Mouse (Mus musculus) limb, embryonic 13.5 days (tissue): ENCODE results near the gene Nudcd3. TPM values are rescaled to one million over a fixed set of nuclear protein-coding genes. Genes with fewer than 3 reads are reported as not detected.

ENCODE experiments used
- ATAC-seq: fragments of 200-750 bp; cut with Nextera tagmentation; 2 replicates; pipeline ENCODE4 v1.8.0; 2017; ENCODE audit warnings: low read depth, moderate number of reproducible peaks, moderate TSS enrichment; ENCODE audit not compliant: low FRiP score
- H3K27ac ChIP-seq: fragments of 300-500 bp; sonication (generic); 2 replicates; pipeline ENCODE4 v1.5.1; 2015; ENCODE audit warnings: inconsistent platforms, mild to moderate bottlenecking, moderate library complexity
- H3K27me3 ChIP-seq: fragments of 300-500 bp; sonication (generic); 2 replicates; pipeline ENCODE4 v1.6.1; 2015; ENCODE audit warnings: mild to moderate bottlenecking, inconsistent platforms
- H3K36me3 ChIP-seq: fragments of 300-500 bp; sonication (generic); 2 replicates; pipeline ENCODE4 v1.6.1; 2015; ENCODE audit warnings: inconsistent platforms, mild to moderate bottlenecking, moderate library complexity
- H3K4me1 ChIP-seq: fragments of 300-500 bp; sonication (generic); 2 replicates; pipeline ENCODE4 v1.6.1; 2015; ENCODE audit warnings: inconsistent platforms
- H3K4me2 ChIP-seq: fragments of 300-500 bp; sonication (generic); replicated peaks from 2 replicates; pipeline ENCODE4 v1.6.1; 2015; ENCODE audit warnings: inconsistent platforms, mild to moderate bottlenecking, moderate library complexity
- H3K4me3 ChIP-seq: fragments of 300-500 bp; sonication (generic); 2 replicates; pipeline ENCODE4 v1.5.1; 2015; ENCODE audit warnings: moderate library complexity, mild to moderate bottlenecking, inconsistent platforms
- H3K9ac ChIP-seq: fragments of 300-500 bp; sonication (generic); 2 replicates; pipeline ENCODE4 v1.6.1; 2015; ENCODE audit warnings: mild to moderate bottlenecking, inconsistent platforms
- H3K9me3 ChIP-seq: fragments of 300-500 bp; sonication (generic); 2 replicates; pipeline ENCODE4 v1.6.1; 2016; ENCODE audit warnings: inconsistent platforms
- WGBS: fragments of 180-500 bp; shearing (Covaris S2); methylation state at CpG from one replicate; pipeline ENCODE4 v1.1.7; 2015; 5-methylcytosine and 5-hydroxymethylcytosine counted together
- polyA plus RNA-seq: library from polyadenylated mRNA; unstranded; fragments of >200 nt; fragmentation: Nextera tagmentation; extraction: Ambion mirVana; gene quantifications from 2 replicates; pipeline ENCODE4 v1.2.1, GENCODE M21; 2015

Gene Nudcd3
- polyA plus RNA-seq, 1 experiment from 2014 or later: 44.0 TPM

- no peaks in the 10 kb centered on the region for H3K36me3 ChIP-seq
- 66% methylated on average over 1 of the region's 1 CpGs for WGBS
- no peak overlapping the region for H3K4me2 ChIP-seq
- H3K9me3 ChIP-seq: no peaks in the 10 kb centered on the region
- no peaks in the 10 kb centered on the region for H3K27me3 ChIP-seq
- H3K4me1 ChIP-seq: peaks cover 24% of the 10 kb centered on the region
- H3K4me3 ChIP-seq: no peak overlapping the region
- H3K27ac ChIP-seq: no peak overlapping the region
- no peak for ATAC-seq
- no peak overlapping the region for H3K9ac ChIP-seq
Observed at GRCm38 (mm10) chr11:6175506-6175905, 24.7 kb downstream of the Nudcd3 start.

DNA sequence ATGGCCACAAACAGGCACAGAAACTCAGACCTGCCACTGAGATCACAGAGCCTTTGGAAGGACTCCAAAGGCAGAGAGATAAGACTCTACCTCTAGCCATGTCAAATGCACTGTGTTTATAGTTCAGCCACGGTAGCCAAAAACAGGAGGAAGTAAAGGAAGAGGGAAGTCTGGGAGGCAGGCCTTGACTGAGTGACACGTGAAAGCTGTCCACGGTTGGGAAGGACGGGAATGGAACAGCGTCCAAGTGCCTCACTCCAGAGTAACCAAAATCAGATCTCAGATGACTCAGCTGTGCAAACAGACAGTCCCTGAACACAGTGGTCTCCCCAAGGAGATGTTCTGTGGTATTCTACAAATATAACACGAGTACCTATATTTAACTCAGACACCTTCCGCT, 25.5 kb downstream of the Nudcd3 start:
- Histone ChIP-seq H3K36me3 (no peaks in the 10 kb centered on the region), H3K4me1 (peaks cover 26% of the 10 kb centered on the region), H3K27me3 (no peaks in the 10 kb centered on the region), H3K4me3 (no peak overlapping the region), H3K27ac (no peak overlapping the region), H3K9ac (no peak overlapping the region), H3K4me2 (no peak overlapping the region), H3K9me3 (no peaks in the 10 kb centered on the region)
- 76% methylated on average over 7 of the region's 7 CpGs for WGBS
- no peak for ATAC-seq

- Histone ChIP-seq H3K4me1 (0 out of 2 replicates have a peak, but pooled peaks cover 3% of the 10 kb centered on the region), H3K4me2 (no peak overlapping the region), H3K36me3 (peaks cover 3% of the 10 kb centered on the region; the same call in 1 of the 2 replicates), H3K4me3 (no peak overlapping the region), H3K27me3 (no peaks in the 10 kb centered on the region), H3K9ac (no peak overlapping the region), H3K9me3 (no peaks in the 10 kb centered on the region), H3K27ac (no peak overlapping the region)
- WGBS: 77% methylated on average over 2 of the region's 2 CpGs
- ATAC-seq: no peak
Observed at GRCm38 (mm10) chr11:6169041-6169663, 31.1 kb downstream of the Nudcd3 start.

GRCm38 (mm10) chr11:6166351-6166750, 33.9 kb downstream of the Nudcd3 start:
- Histone ChIP-seq H3K9me3 (no peaks in the 10 kb centered on the region), H3K9ac (no peak overlapping the region), H3K27ac (no peak overlapping the region), H3K4me1 (0 out of 2 replicates have a peak, but pooled peaks cover 3% of the 10 kb centered on the region), H3K4me2 (no peak overlapping the region), H3K36me3 (peaks cover 3% of the 10 kb centered on the region; the same call in 1 of the 2 replicates), H3K4me3 (no peak overlapping the region), H3K27me3 (no peaks in the 10 kb centered on the region)
- WGBS: 94% methylated on average over 12 of the region's 12 CpGs
- ATAC-seq: no peak

DNA sequence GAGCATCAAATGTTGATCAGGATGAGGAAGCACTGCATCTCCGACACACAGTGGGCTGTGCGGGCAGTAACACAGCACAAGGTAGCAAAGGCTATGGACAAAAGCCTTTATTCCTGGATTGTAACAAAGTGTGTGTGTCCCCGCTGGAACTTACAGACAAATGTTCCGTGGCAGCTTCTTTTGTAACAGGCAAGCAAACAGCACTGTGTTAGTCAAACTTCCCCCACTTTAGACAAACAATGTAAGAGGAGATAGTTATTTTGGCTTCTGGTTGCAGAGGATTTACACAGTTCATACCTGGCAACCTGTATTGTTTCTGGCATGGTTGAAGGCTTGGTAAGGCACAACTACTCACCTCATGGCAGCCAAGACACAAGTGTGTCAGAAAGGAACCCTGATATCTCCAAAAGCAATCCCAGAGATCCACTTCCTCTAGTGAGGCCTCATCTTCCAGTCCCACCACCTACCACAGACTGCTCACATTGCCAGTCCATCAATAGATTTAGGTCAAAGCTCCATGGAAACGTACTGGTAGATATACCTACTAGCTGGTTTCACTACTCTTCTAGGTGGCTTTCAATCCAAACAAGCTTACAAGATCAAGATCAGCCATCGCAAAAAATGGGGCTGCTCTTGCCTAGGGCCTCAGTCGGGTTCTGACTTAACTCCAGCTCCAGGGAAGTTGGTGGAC, 34.7 kb downstream of the Nudcd3 start:
- 91% methylated on average over 7 of the region's 7 CpGs for WGBS
- no peak overlapping the region for H3K4me2 ChIP-seq
- ATAC-seq: no peak
- 0 out of 2 replicates have a peak, but pooled peaks cover 3% of the 10 kb centered on the region for H3K4me1 ChIP-seq
- no peak overlapping the region for H3K27ac ChIP-seq
- H3K4me3 ChIP-seq: no peak overlapping the region
- no peaks in the 10 kb centered on the region for H3K27me3 ChIP-seq
- no peaks in the 10 kb centered on the region for H3K9me3 ChIP-seq
- H3K36me3 ChIP-seq: peaks cover 3% of the 10 kb centered on the region; the same call in 1 of the 2 replicates
- no peak overlapping the region for H3K9ac ChIP-seq

DNA sequence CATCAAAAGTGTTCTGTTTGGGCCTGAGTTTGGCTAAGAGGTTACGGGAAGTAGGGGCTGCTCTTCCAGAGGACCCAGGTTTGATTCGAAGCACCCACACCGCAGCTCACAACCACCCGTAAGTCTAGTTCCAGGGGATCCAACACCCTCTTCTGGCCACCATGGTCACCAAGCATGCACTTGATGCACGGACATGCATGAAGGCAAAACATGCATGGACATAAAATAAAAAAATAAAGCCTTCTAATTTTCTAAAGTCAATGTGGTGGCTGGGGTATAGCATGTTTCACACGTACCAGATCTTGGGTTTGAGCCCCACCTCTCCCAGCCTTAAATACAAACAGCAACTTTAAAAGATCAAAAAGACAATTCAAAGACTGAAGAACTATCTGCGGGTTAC, 35.4 kb downstream of the Nudcd3 start:
- Histone ChIP-seq H3K36me3 (peaks cover 3% of the 10 kb centered on the region; the same call in 1 of the 2 replicates), H3K9me3 (no peaks in the 10 kb centered on the region), H3K9ac (no peak overlapping the region), H3K4me1 (no peaks in the 10 kb centered on the region), H3K27me3 (no peaks in the 10 kb centered on the region), H3K27ac (no peak overlapping the region), H3K4me2 (no peak overlapping the region), H3K4me3 (no peak overlapping the region)
- no peak for ATAC-seq
- WGBS: 94% methylated on average over 7 of the region's 7 CpGs

GRCm38 (mm10) chr11:6163706-6164105, 36.5 kb downstream of the Nudcd3 start:
- Histone ChIP-seq H3K36me3 (peaks cover 3% of the 10 kb centered on the region; the same call in 1 of the 2 replicates), H3K9ac (no peak overlapping the region), H3K27me3 (no peaks in the 10 kb centered on the region), H3K9me3 (no peaks in the 10 kb centered on the region), H3K4me1 (no peaks in the 10 kb centered on the region), H3K4me2 (no peak overlapping the region), H3K27ac (no peak overlapping the region), H3K4me3 (no peak overlapping the region)
- 89% methylated on average over 12 of the region's 12 CpGs for WGBS
- no peak for ATAC-seq

- Histone ChIP-seq H3K27ac (no peak overlapping the region), H3K9ac (no peak overlapping the region), H3K9me3 (no peaks in the 10 kb centered on the region), H3K27me3 (no peaks in the 10 kb centered on the region), H3K36me3 (peaks cover 3% of the 10 kb centered on the region; the same call in 1 of the 2 replicates), H3K4me3 (no peak overlapping the region), H3K4me2 (no peak overlapping the region), H3K4me1 (no peaks in the 10 kb centered on the region)
- 98% methylated on average over 3 of the region's 3 CpGs for WGBS
- no peak for ATAC-seq
Observed at GRCm38 (mm10) chr11:6163062-6163461, 37.2 kb downstream of the Nudcd3 start.

- Histone ChIP-seq H3K36me3 (peaks cover 2% of the 10 kb centered on the region; the same call in 1 of the 2 replicates), H3K4me2 (no peak overlapping the region), H3K4me1 (0 out of 2 replicates have a peak, but pooled peaks cover 6% of the 10 kb centered on the region), H3K9me3 (no peaks in the 10 kb centered on the region), H3K9ac (no peak overlapping the region), H3K4me3 (no peak overlapping the region), H3K27me3 (no peaks in the 10 kb centered on the region), H3K27ac (no peak overlapping the region)
- no peak for ATAC-seq
Observed at GRCm38 (mm10) chr11:6161549-6161948, 38.7 kb downstream of the Nudcd3 start.

DNA sequence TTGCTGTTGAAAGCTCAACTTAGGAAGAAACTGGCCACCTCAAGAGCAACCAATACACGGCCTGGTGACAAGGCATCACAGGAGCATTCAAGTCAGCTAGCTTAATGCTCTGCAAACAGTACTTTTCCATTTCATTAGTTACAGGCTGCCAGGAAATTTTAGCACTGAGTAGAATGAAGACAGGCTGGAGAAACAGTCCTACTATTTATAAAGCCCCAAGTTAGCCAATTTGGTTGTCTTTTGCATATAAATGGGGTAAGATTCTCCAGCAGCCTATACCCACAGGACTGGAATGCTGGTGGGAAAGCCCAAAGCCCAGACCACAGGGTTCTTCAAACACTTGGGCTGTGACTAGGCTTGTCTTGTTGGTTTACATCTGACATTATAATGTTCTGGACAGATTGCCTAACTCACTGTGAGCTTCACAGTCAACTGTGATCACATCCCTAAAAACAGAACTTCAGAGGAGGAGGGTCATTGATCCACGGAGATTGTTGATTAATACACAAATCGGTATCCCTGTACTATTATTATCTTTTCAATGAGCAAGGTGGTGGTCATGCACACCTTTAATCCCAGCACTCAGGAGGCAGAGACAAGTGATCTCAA, 39.4 kb downstream of the Nudcd3 start:
- Histone ChIP-seq H3K4me2 (no peak overlapping the region), H3K4me1 (0 out of 2 replicates have a peak, but pooled peaks cover 6% of the 10 kb centered on the region), H3K36me3 (no peaks in the 10 kb centered on the region), H3K4me3 (no peak overlapping the region), H3K27ac (no peak overlapping the region), H3K9ac (no peak overlapping the region), H3K27me3 (no peaks in the 10 kb centered on the region), H3K9me3 (no peaks in the 10 kb centered on the region)
- ATAC-seq: no peak
- WGBS: 88% methylated on average over 3 of the region's 3 CpGs

DNA sequence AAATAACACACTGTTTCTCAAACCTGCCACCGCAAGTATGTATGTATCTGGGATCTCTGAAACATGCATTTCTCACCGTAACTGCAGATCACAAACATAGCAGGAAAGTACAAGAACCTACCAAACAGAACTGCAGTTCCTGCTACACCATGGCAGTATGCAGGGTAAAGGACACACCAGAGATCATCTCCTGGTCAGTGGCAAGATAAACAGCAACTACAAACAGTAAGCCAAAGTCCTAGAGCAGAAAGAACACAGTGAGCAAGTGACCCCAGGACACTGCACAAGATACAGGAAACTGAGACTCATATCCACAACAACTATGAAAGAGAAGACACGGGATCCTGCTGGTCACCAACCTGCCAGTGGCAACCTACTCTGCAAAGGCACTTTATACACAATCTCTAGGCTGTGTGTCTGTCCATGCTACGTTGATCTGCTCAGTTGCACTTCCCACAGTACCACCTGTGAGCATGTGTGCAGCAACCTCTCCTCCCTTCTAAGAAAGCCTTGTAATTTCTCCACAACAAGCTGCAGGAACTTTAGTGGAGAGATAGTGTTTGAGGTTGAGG, 40.4 kb downstream of the Nudcd3 start:
- Histone ChIP-seq H3K4me3 (no peak overlapping the region), H3K4me1 (peaks cover 10% of the 10 kb centered on the region), H3K27me3 (no peaks in the 10 kb centered on the region), H3K36me3 (no peaks in the 10 kb centered on the region), H3K4me2 (no peak overlapping the region), H3K9ac (no peak overlapping the region), H3K27ac (no peak overlapping the region), H3K9me3 (no peaks in the 10 kb centered on the region)
- 89% methylated on average over 4 of the region's 4 CpGs for WGBS
- ATAC-seq: no peak

DNA sequence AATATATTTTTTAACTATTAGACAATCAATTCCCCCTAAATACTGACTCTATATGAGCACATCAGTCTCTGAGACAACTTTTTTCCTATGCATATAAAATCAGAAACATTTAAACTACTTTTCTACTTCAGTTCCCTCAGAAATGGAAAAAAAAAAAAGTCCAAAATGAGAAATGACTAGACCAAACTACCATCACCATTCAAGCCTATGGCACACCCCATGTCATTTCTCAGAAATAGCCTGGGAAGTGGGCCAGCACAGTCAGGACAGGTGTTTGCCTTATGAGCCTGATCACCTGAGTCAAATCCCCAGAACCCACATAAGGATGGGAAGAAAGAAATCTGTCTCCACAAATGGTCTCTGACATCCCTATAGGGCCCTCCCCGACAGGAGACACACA, 41.7 kb downstream of the Nudcd3 start:
- no peaks in the 10 kb centered on the region for H3K27me3 ChIP-seq
- no peaks in the 10 kb centered on the region for H3K9me3 ChIP-seq
- H3K4me2 ChIP-seq: no peak overlapping the region
- 85% methylated on average over 1 of the region's 1 CpGs for WGBS
- no peak for ATAC-seq
- no peak overlapping the region for H3K9ac ChIP-seq
- no peaks in the 10 kb centered on the region for H3K36me3 ChIP-seq
- H3K4me3 ChIP-seq: no peak overlapping the region
- peaks cover 23% of the 10 kb centered on the region for H3K4me1 ChIP-seq
- H3K27ac ChIP-seq: no peak overlapping the region
